Mouse (Mus musculus) MEL (cell line): ENCODE data around the gene Fhdc1. TPM values are rescaled to one million over a fixed set of nuclear protein-coding genes. Genes with fewer than 3 reads are reported as not detected.

Source experiments
- DNase-seq: peaks from one replicate; pipeline ENCODE4 v3.0.0; 2011; ENCODE audit warnings: low read depth, low spot score
- H3K27ac ChIP-seq: 2 replicates; pipeline ENCODE4 v1.5.1; 2012; ENCODE audit warnings: low read depth, mild to moderate bottlenecking, control low read depth, low read length, moderate library complexity; ENCODE audit not compliant: control insufficient read depth
- H3K27me3 ChIP-seq, 2 experiments: fragments of 150-350 bp in 1 of 2; sonication (generic) in 1 of 2; 2 replicates each; pipeline ENCODE4 v1.6.1; 2012; ENCODE audit warnings: low read length in 2 of 2, mild to moderate bottlenecking in 2 of 2, improper control_type of control experiment in 1 of 2, moderate library complexity in 1 of 2; ENCODE audit not compliant: insufficient read depth in 2 of 2, control insufficient read depth in 1 of 2
- H3K36me3 ChIP-seq, 2 experiments: 2 replicates each; pipeline ENCODE4 v1.6.1; 2012 to 2014; ENCODE audit warnings: low read length in 2 of 2, improper control_type of control experiment in 1 of 2, inconsistent platforms in 1 of 2, mild to moderate bottlenecking in 1 of 2; ENCODE audit not compliant: insufficient read depth in 2 of 2, control insufficient read depth in 1 of 2
- H3K4me1 ChIP-seq, 2 experiments: fragments of 150-350 bp in 1 of 2; sonication (generic) in 1 of 2; 2 replicates each; pipeline ENCODE4 v1.6.1; 2012; ENCODE audit warnings: low read length in 2 of 2, improper control_type of control experiment in 1 of 2, mild to moderate bottlenecking in 1 of 2; ENCODE audit not compliant: insufficient read depth in 2 of 2, control insufficient read depth in 1 of 2
- H3K4me3 ChIP-seq, 2 experiments: fragments of 150-350 bp in 1 of 2; sonication (generic) in 1 of 2; 2 replicates each; pipeline ENCODE4 v1.5.1; 2012; ENCODE audit warnings: low read depth in 2 of 2, low read length in 2 of 2, mild to moderate bottlenecking in 2 of 2, moderate library complexity in 2 of 2, control low read depth in 1 of 2, improper control_type of control experiment in 1 of 2; ENCODE audit not compliant: control insufficient read depth in 1 of 2, insufficient read depth in 1 of 2
- H3K79me2 ChIP-seq: 2 replicates; pipeline ENCODE4 v1.6.1; 2012; ENCODE audit warnings: mild to moderate bottlenecking, low read length, moderate library complexity; ENCODE audit not compliant: control insufficient read depth, poor library complexity, insufficient read depth
- H3K9ac ChIP-seq: 2 replicates; pipeline ENCODE4 v1.6.1; 2012; ENCODE audit warnings: low read depth, mild to moderate bottlenecking, control low read depth, low read length, moderate library complexity; ENCODE audit not compliant: control insufficient read depth, poor library complexity, severe bottlenecking
- H3K9me3 ChIP-seq: fragments of 150-350 bp; sonication (generic); replicated peaks from 2 replicates; pipeline ENCODE4 v1.6.1; 2012; ENCODE audit warnings: mild to moderate bottlenecking, low read length, improper control_type of control experiment, moderate library complexity; ENCODE audit not compliant: insufficient read depth
- BHLHE40 ChIP-seq: IDR thresholded peaks from 2 replicates; pipeline ENCODE4 v1.6.1; 2012; ENCODE audit warnings: low read depth, mild to moderate bottlenecking, inconsistent platforms, low read length, improper control_type of control experiment, borderline replicate concordance
- CHD1 ChIP-seq: IDR thresholded peaks from 2 replicates; pipeline ENCODE4 v1.6.1; 2012; ENCODE audit warnings: low read depth, mild to moderate bottlenecking, inconsistent platforms, low read length, improper control_type of control experiment
- CHD2 ChIP-seq: IDR thresholded peaks from 2 replicates; pipeline ENCODE4 v1.6.1; 2011; ENCODE audit warnings: low read length, improper control_type of control experiment
- ELF1 ChIP-seq: IDR thresholded peaks from 2 replicates; pipeline ENCODE4 v1.6.1; 2014; ENCODE audit warnings: low read depth, mild to moderate bottlenecking, inconsistent platforms, low read length, improper control_type of control experiment, moderate library complexity
- EP300 ChIP-seq, 2 experiments: IDR thresholded peaks; 2 replicates each; pipeline ENCODE4 v1.6.1; 2011; ENCODE audit warnings: improper control_type of control experiment in 2 of 2, low read length in 2 of 2, low read depth in 1 of 2, mild to moderate bottlenecking in 1 of 2
- ETS1 ChIP-seq: IDR thresholded peaks from 2 replicates; pipeline ENCODE4 v1.6.1; 2012; ENCODE audit warnings: low read depth, mild to moderate bottlenecking, inconsistent platforms, low read length, improper control_type of control experiment, moderate library complexity
- GABPA ChIP-seq: IDR thresholded peaks from 2 replicates; pipeline ENCODE4 v1.6.1; 2012; ENCODE audit warnings: low read depth, mild to moderate bottlenecking, inconsistent platforms, low read length, improper control_type of control experiment, moderate library complexity
- HCFC1 ChIP-seq: IDR thresholded peaks from 2 replicates; pipeline ENCODE4 v1.6.1; 2012; ENCODE audit warnings: low read depth, mild to moderate bottlenecking, inconsistent platforms, low read length, improper control_type of control experiment, moderate library complexity
- MAFK ChIP-seq: IDR thresholded peaks from 2 replicates; pipeline ENCODE4 v1.6.1; 2011; ENCODE audit warnings: low read depth, mild to moderate bottlenecking, low read length, improper control_type of control experiment, borderline replicate concordance
- MYB ChIP-seq: IDR thresholded peaks from 2 replicates; pipeline ENCODE4 v1.6.1; 2011; ENCODE audit warnings: mild to moderate bottlenecking, low read depth, low read length, improper control_type of control experiment
- MYC ChIP-seq: IDR thresholded peaks from 2 replicates; pipeline ENCODE4 v1.6.1; 2011; ENCODE audit warnings: low read depth, mild to moderate bottlenecking, low read length, improper control_type of control experiment, moderate library complexity
- NRF1 ChIP-seq: IDR thresholded peaks from 2 replicates; pipeline ENCODE4 v1.6.1; 2014; ENCODE audit warnings: low read depth, mild to moderate bottlenecking, inconsistent platforms, low read length, improper control_type of control experiment, moderate library complexity; ENCODE audit not compliant: poor library complexity, insufficient read depth, severe bottlenecking
- POLR2A ChIP-seq, 2 experiments: IDR thresholded peaks; 2 replicates each; pipeline ENCODE4 v1.6.1; 2011 to 2012; ENCODE audit warnings: low read length in 2 of 2, mild to moderate bottlenecking in 2 of 2, control low read depth in 1 of 2, improper control_type of control experiment in 1 of 2, low read depth in 1 of 2, moderate library complexity in 1 of 2; ENCODE audit not compliant: control insufficient read depth in 1 of 2, insufficient read depth in 1 of 2, poor library complexity in 1 of 2
- RCOR1 ChIP-seq: IDR thresholded peaks from 2 replicates; pipeline ENCODE4 v1.6.1; 2012; ENCODE audit warnings: low read depth, mild to moderate bottlenecking, inconsistent platforms, low read length, improper control_type of control experiment
- SIN3A ChIP-seq: IDR thresholded peaks from 2 replicates; pipeline ENCODE4 v1.6.1; 2012; ENCODE audit warnings: low read length, improper control_type of control experiment, inconsistent platforms
- TAL1 ChIP-seq: IDR thresholded peaks from 2 replicates; pipeline ENCODE4 v1.6.1; 2012; ENCODE audit warnings: mild to moderate bottlenecking, inconsistent platforms, low read length, moderate library complexity, mixed read lengths
- USF1 ChIP-seq: IDR thresholded peaks from 2 replicates; pipeline ENCODE4 v1.6.1; 2014; ENCODE audit warnings: low read depth, mild to moderate bottlenecking, inconsistent platforms, low read length, improper control_type of control experiment, moderate library complexity
- ZKSCAN1 ChIP-seq: IDR thresholded peaks from 2 replicates; pipeline ENCODE4 v1.6.1; 2012; ENCODE audit warnings: low read depth, mild to moderate bottlenecking, inconsistent platforms, low read length, improper control_type of control experiment, moderate library complexity
- ZMIZ1 ChIP-seq: IDR thresholded peaks from 2 replicates; pipeline ENCODE4 v1.6.1; 2012; ENCODE audit warnings: low read depth, mild to moderate bottlenecking, inconsistent platforms, low read length, improper control_type of control experiment, moderate library complexity
- ZNF384 ChIP-seq: IDR thresholded peaks from 2 replicates; pipeline ENCODE4 v1.6.1; 2012; ENCODE audit warnings: low read depth, mild to moderate bottlenecking, inconsistent platforms, low read length, improper control_type of control experiment
- polyA plus RNA-seq, 2 experiments: library from polyadenylated mRNA; stranded (reverse) in 1 of 2; unstranded in 1 of 2; fragments of >175 nt in 1 of 2; fragments of >200 nt in 1 of 2; gene quantifications; 2 replicates each; pipeline versions ENCODE4 v1.2.1 to v1.2.4; 2012; ENCODE audit warnings: low replicate concordance in 2 of 2, low read depth in 1 of 2; ENCODE audit not compliant: insufficient read length in 2 of 2, insufficient read depth in 1 of 2, missing spikeins in 1 of 2
- total RNA-seq: library from RNA; depleted of rRNA; stranded (reverse); fragments of 300-350 nt; gene quantifications from 2 replicates; pipeline ENCODE4 v1.2.3, GENCODE M21; 2012

Fhdc1 gene
- total and polyA plus RNA-seq, 3 experiments = 0.54 to 2.0 TPM; not detected in 1

GRCm38 (mm10) chr3:84402716-84403115 is 77.5 kb downstream of the Fhdc1 start:
- H3K79me2 ChIP-seq = no peaks in the 10 kb centered on the region
- no peak overlapping the region for H3K9ac ChIP-seq
- TF ChIP-seq ZMIZ1 (no peak), USF1 (no peak), TAL1 (no peak), ZNF384 (no peak), MYC (no peak), POLR2A (IDR thresholded peaks at IDR 0.05; ENCODE audit: control insufficient read depth in 1 of 2, insufficient read depth in 1 of 2, low read depth in 1 of 2, low read length in 2 of 2, poor library complexity in 1 of 2) (no peak), SIN3A (no peak), MAFK (no peak)
- H3K4me3 ChIP-seq = no peak overlapping the region
- no peak overlapping the region for H3K27ac ChIP-seq
- DNase-seq = no peak
- no peaks in the 10 kb centered on the region for H3K4me1 ChIP-seq
- H3K36me3 ChIP-seq = no peaks in the 10 kb centered on the region
- peaks cover 0 to 7% of the 10 kb centered on the region in 2 experiments; a peak in 2 of 4 replicates for H3K27me3 ChIP-seq
- no peaks in the 10 kb centered on the region for H3K9me3 ChIP-seq

- Histone ChIP-seq H3K27ac (no peak overlapping the region), H3K9ac (no peak overlapping the region), H3K27me3 (no peaks in the 10 kb centered on the region; a peak in 1 of 4 replicates), H3K4me3 (no peak overlapping the region), H3K79me2 (no peaks in the 10 kb centered on the region), H3K9me3 (no peaks in the 10 kb centered on the region), H3K4me1 (no peaks in the 10 kb centered on the region), H3K36me3 (no peaks in the 10 kb centered on the region)
- DNase-seq = no peak
- TF ChIP-seq TAL1 = no peak
- no peak for TF ChIP-seq HCFC1
- no peak for TF ChIP-seq ETS1
- TF ChIP-seq ZKSCAN1 = no peak
- no peak for TF ChIP-seq RCOR1
- no peak for TF ChIP-seq GABPA
- TF ChIP-seq MYB = no peak
- no peak for TF ChIP-seq CHD2
- no peak for TF ChIP-seq BHLHE40
- no peak for TF ChIP-seq EP300 (IDR thresholded peaks at IDR 0.05; ENCODE audit: low read depth in 1 of 2, low read length in 2 of 2)
- no peak for TF ChIP-seq NRF1
- TF ChIP-seq CHD1 = no peak
- no peak for TF ChIP-seq MAFK
- no peak for TF ChIP-seq ELF1
These were observed 82.3 kb downstream of the Fhdc1 start for GRCm38 (mm10) chr3:84397976-84398375.
